Mouse (Mus musculus): ENCODE results near the gene Krtap9-5. TPM values are rescaled to one million over a fixed set of nuclear protein-coding genes. Genes with fewer than 3 reads are reported as not detected.
A peak's percentile ranks its signal among the peaks of the same experiment; 100 is the strongest.

Krtap9-5 gene
- polyA plus RNA-seq, 1 experiment from 2014 or later = not detected

DNA sequence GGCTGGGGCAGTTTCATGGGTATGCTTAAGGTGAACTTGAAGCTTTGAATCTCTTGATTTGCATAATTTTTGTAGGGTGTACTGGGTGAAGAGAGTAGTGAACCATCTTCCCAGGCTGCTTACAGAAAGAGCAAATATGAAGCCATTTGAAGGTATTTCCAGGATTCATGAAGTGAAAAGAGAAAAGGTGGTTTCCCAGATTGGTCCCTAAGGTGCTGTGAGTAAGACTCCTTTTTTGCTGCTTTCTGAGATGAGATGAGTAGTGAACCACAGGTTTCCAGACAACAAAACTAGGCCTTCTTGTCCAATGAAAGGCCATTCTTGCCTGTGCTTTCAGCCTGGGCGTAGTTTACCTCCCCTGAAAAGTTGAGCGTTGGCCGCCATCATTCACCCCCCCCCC is 40.3 kb downstream of the Krtap9-5 start:
- H3K4me1 ChIP-seq = peaks cover 16% of the 10 kb centered on the region
- H3K4me3 ChIP-seq = no peak overlapping the region
- H3K9ac ChIP-seq (replicated peaks) = no peak overlapping the region
- H3K4me2 ChIP-seq (replicated peaks) = no peak overlapping the region
- WGBS = 90% methylated on average over 3 of the region's 3 CpGs
- no peaks in the 10 kb centered on the region for H3K9me3 ChIP-seq
- no peak overlapping the region for H3K27ac ChIP-seq (replicated peaks)
- no peaks in the 10 kb centered on the region for H3K36me3 ChIP-seq
- no peaks in the 10 kb centered on the region; the same call in 1 of the 2 replicates for H3K27me3 ChIP-seq
- no peak for ATAC-seq (replicated peaks)

DNA sequence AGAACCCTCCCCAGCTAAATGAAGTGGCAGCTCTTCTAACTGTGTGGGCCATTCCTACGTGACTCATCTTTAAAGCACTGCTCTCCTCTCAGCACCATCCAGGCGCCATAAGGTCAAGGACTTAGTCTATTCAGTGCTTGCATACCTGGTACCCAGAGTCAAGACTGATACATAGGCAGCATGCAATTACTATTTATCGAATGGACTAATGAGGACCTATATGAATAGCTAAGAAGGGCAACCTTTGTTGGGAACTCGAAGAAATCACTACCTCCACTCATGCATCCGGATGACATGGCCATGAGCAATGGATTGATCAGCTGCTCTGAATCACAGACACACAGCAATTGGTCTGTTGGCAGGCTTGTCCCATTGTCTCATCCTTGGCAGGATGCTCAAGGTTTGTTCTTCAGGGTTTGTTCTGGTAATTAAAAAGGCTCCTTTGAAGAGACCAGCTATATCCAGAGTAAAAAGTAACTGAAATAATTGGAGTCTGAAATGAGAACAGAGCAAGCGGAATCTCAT is 41.7 kb downstream of the Krtap9-5 start:
- Histone ChIP-seq H3K9ac (replicated peaks) (no peak overlapping the region), H3K27ac (replicated peaks) (no peak overlapping the region), H3K36me3 (no peaks in the 10 kb centered on the region), H3K27me3 (no peaks in the 10 kb centered on the region; the same call in 1 of the 2 replicates), H3K4me2 (replicated peaks) (no peak overlapping the region), H3K4me1 (peaks cover 18% of the 10 kb centered on the region), H3K9me3 (no peaks in the 10 kb centered on the region), H3K4me3 (no peak overlapping the region)
- WGBS = 76% methylated on average over 6 of the region's 6 CpGs
- ATAC-seq (replicated peaks) = no peak

DNA sequence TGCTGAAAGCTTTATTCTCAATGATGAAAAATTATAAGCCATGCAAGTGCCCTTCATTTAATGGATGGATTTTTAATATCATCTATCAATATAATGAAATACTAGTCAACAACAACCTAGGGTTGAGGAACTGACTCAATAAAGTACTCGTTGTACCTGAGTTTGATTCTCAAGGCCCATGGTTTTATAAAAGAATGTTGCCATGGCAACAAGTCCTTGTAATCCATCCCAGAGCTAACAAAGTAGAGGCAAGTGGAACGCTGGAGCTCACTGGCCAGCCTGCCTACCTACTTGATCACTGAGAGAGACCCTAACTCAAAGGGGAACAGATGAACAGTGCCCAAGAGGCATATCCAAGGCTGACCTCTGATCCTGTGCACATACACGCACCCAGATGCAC is 42.3 kb downstream of the Krtap9-5 start:
- Histone ChIP-seq H3K27ac (replicated peaks) (no peak overlapping the region), H3K9me3 (no peaks in the 10 kb centered on the region), H3K4me3 (no peak overlapping the region), H3K36me3 (no peaks in the 10 kb centered on the region), H3K4me2 (replicated peaks) (no peak overlapping the region), H3K4me1 (peaks cover 12% of the 10 kb centered on the region; the same call in 1 of the 2 replicates), H3K9ac (replicated peaks) (no peak overlapping the region), H3K27me3 (no peaks in the 10 kb centered on the region; the same call in 1 of the 2 replicates)
- WGBS = 59% methylated on average over 3 of the region's 3 CpGs
- ATAC-seq (replicated peaks) = no peak

DNA sequence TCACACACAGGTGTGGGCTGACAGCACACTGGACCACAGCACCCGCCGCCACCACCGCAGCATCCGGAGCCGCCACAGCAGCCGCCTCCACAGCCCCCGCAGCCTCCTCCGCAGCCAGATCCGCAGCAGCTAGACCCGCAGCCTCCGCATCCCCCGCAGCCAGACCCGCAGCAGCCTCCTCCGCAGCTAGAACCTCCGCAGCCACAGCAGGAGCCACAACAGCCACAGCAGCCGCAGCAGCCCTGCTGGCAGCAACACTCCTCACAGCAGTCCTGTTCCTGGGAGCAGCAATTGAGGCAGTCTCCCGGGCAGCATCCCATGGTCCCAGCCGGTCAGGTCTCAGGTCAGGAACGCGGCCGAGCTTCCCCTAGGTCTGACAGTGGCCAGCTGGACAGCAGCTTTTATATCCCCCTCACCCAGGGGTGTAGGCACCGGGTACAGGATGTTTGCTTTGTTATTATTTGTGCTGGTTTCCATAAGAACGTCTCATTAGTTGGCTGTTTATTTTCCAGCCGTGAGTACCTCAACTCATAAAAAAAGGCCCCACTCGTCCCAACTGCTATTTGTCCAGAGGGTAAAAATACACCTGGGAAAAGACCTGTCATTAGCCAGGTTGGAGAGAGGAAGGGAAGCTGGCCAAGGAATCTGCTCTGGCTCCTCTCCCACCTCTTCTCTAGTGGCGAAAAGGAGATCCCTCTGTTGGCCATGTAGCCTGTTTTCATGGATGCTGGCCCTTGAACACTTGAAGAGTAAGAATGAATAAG is 45.5 kb downstream of the Krtap9-5 start, which contains the start of gene Krtap17-1:
Krtap17-1 (minus strand) TSS at position 375 of the 764 bp plus-strand sequence.
- Histone ChIP-seq H3K27me3 (no peaks in the 10 kb centered on the region), H3K4me1 (0 out of 2 replicates have a peak, but pooled peaks cover 5% of the 10 kb centered on the region), H3K9ac (replicated peaks) (no peak within 1 kb of the TSS), H3K27ac (replicated peaks) (no peak within 1 kb of the TSS), H3K4me3 (peak within 1 kb of the TSS; percentile 14), H3K36me3 (no peaks in the 10 kb centered on the region), H3K4me2 (replicated peaks) (peak within 1 kb of the TSS; percentile 32), H3K9me3 (no peaks in the 10 kb centered on the region)
- 25% methylated on average over 24 of the region's 26 CpGs for WGBS
- no peak for ATAC-seq (replicated peaks)

DNA sequence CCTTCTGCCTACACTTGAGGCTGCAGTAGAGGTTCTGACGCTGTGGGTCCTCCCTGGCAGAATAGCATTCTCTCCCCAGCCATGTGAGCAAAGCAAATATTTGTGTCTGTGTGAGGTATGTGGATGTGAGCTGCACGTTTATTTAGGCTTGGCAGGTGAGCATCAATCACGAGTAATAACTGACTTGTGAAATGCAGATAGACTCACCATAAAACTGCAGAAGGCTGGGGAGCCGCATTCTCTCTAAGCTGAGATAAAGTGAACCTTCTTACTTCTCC is 46.0 kb downstream of the Krtap9-5 start:
- no peaks in the 10 kb centered on the region for H3K9me3 ChIP-seq
- ATAC-seq (replicated peaks) = no peak
- H3K4me3 ChIP-seq = no peak overlapping the region
- H3K9ac ChIP-seq (replicated peaks) = no peak overlapping the region
- no peak overlapping the region for H3K4me2 ChIP-seq (replicated peaks)
- H3K4me1 ChIP-seq = 0 out of 2 replicates have a peak, but pooled peaks cover 5% of the 10 kb centered on the region
- no peak overlapping the region for H3K27ac ChIP-seq (replicated peaks)
- no peaks in the 10 kb centered on the region for H3K36me3 ChIP-seq
- WGBS = 80% methylated on average over 4 of the region's 4 CpGs
- no peaks in the 10 kb centered on the region for H3K27me3 ChIP-seq

DNA sequence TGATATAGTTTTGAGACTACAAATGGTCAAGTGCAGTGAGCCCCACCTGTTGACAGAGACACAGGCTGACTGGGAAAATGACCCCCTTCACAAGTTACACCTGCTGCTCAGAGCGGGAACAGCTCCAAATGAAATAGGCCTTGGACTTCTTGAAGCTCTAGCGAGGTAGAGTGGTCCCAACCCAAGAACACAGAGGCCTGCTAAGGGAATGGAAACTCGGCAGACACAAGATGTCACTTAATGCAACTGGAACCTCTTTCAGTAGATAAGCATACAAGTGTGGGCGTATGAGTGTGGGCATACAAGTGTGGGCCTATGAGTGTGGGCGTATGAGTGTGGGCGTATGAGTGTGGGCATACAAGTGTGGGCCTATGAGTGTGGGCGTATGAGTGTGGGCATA is 50.8 kb downstream of the Krtap9-5 start:
- no peaks in the 10 kb centered on the region for H3K9me3 ChIP-seq
- WGBS = 97% methylated on average over 7 of the region's 7 CpGs
- no peak overlapping the region for H3K4me3 ChIP-seq
- no peak overlapping the region for H3K9ac ChIP-seq (replicated peaks)
- no peaks in the 10 kb centered on the region for H3K4me1 ChIP-seq
- no peak for ATAC-seq (replicated peaks)
- H3K27me3 ChIP-seq = no peaks in the 10 kb centered on the region
- no peak overlapping the region for H3K27ac ChIP-seq (replicated peaks)
- H3K4me2 ChIP-seq (replicated peaks) = no peak overlapping the region
- H3K36me3 ChIP-seq = no peaks in the 10 kb centered on the region

Other genes with a start within 250 kb of the Krtap9-5 start
- gene Gm14180, start 214.2 kb upstream of the Krtap9-5 start, polyA plus RNA-seq (2015; fragmentation: Nextera tagmentation; extraction: Ambion mirVana) = not detected in 2 replicates
- not detected in 2 replicates for gene Gm11595, start 175.6 kb upstream of the Krtap9-5 start, polyA plus RNA-seq (2015; fragmentation: Nextera tagmentation; extraction: Ambion mirVana)
- not detected in 2 replicates for gene Krtap4-8, start 167.8 kb upstream of the Krtap9-5 start, polyA plus RNA-seq (2015; fragmentation: Nextera tagmentation; extraction: Ambion mirVana)
- not detected in 2 replicates for gene Krtap4-9, start 163.3 kb upstream of the Krtap9-5 start, polyA plus RNA-seq (2015; fragmentation: Nextera tagmentation; extraction: Ambion mirVana)
- gene Gm11596, start 155.0 kb upstream of the Krtap9-5 start, polyA plus RNA-seq (2015; fragmentation: Nextera tagmentation; extraction: Ambion mirVana) = not detected in 2 replicates
- gene Gm11569, start 149.5 kb upstream of the Krtap9-5 start, polyA plus RNA-seq (2015; fragmentation: Nextera tagmentation; extraction: Ambion mirVana) = not detected in 2 replicates
- gene Gm11554, start 144.0 kb upstream of the Krtap9-5 start, polyA plus RNA-seq (2015; fragmentation: Nextera tagmentation; extraction: Ambion mirVana) = not detected in 2 replicates
- gene Krtap4-13, start 138.6 kb upstream of the Krtap9-5 start, polyA plus RNA-seq (2015; fragmentation: Nextera tagmentation; extraction: Ambion mirVana) = not detected in 2 replicates
- not detected in 2 replicates for gene Gm11564, start 132.8 kb upstream of the Krtap9-5 start, polyA plus RNA-seq (2015; fragmentation: Nextera tagmentation; extraction: Ambion mirVana)
- not detected in 2 replicates for gene 2300003K06Rik, start 110.4 kb upstream of the Krtap9-5 start, polyA plus RNA-seq (2015; fragmentation: Nextera tagmentation; extraction: Ambion mirVana)
- not detected in 2 replicates for gene Krtap4-16, start 96.9 kb upstream of the Krtap9-5 start, polyA plus RNA-seq (2015; fragmentation: Nextera tagmentation; extraction: Ambion mirVana)
- not detected in 2 replicates for gene Gm11568, start 90.6 kb upstream of the Krtap9-5 start, polyA plus RNA-seq (2015; fragmentation: Nextera tagmentation; extraction: Ambion mirVana)
- not detected in 2 replicates for gene Gm11559, start 84.0 kb upstream of the Krtap9-5 start, polyA plus RNA-seq (2015; fragmentation: Nextera tagmentation; extraction: Ambion mirVana)
- gene Krtap9-1, start 75.1 kb upstream of the Krtap9-5 start, polyA plus RNA-seq (2015; fragmentation: Nextera tagmentation; extraction: Ambion mirVana) = not detected in 2 replicates
- not detected in 2 replicates for gene Gm11567, start 69.3 kb upstream of the Krtap9-5 start, polyA plus RNA-seq (2015; fragmentation: Nextera tagmentation; extraction: Ambion mirVana)
- not detected in 2 replicates for gene Krtap31-1, start 40.6 kb upstream of the Krtap9-5 start, polyA plus RNA-seq (2015; fragmentation: Nextera tagmentation; extraction: Ambion mirVana)
- gene Gm11565, start 33.7 kb upstream of the Krtap9-5 start, polyA plus RNA-seq (2015; fragmentation: Nextera tagmentation; extraction: Ambion mirVana) = not detected in 2 replicates
- gene Krtap31-2, start 12.2 kb upstream of the Krtap9-5 start, polyA plus RNA-seq (2015; fragmentation: Nextera tagmentation; extraction: Ambion mirVana) = not detected in 2 replicates
- gene Krtap29-1, start 30.6 kb downstream of the Krtap9-5 start, polyA plus RNA-seq (2015; fragmentation: Nextera tagmentation; extraction: Ambion mirVana) = not detected in 2 replicates
- not detected in 2 replicates for gene Krtap16-1, start 38.1 kb downstream of the Krtap9-5 start, polyA plus RNA-seq (2015; fragmentation: Nextera tagmentation; extraction: Ambion mirVana)
- not detected in 2 replicates for gene Krtap17-1, start 45.5 kb downstream of the Krtap9-5 start, polyA plus RNA-seq (2015; fragmentation: Nextera tagmentation; extraction: Ambion mirVana)
- gene Krt33a, start 67.7 kb downstream of the Krtap9-5 start, polyA plus RNA-seq (2015; fragmentation: Nextera tagmentation; extraction: Ambion mirVana) = not detected in 2 replicates
- not detected in 2 replicates for gene Krt33b, start 81.4 kb downstream of the Krtap9-5 start, polyA plus RNA-seq (2015; fragmentation: Nextera tagmentation; extraction: Ambion mirVana)
- not detected in 2 replicates for gene Krt34, start 93.1 kb downstream of the Krtap9-5 start, polyA plus RNA-seq (2015; fragmentation: Nextera tagmentation; extraction: Ambion mirVana)
- gene Krt31, start 102.1 kb downstream of the Krtap9-5 start, polyA plus RNA-seq (2015; fragmentation: Nextera tagmentation; extraction: Ambion mirVana) = not detected in 2 replicates
- not detected in 2 replicates for gene Krt32, start 139.8 kb downstream of the Krtap9-5 start, polyA plus RNA-seq (2015; fragmentation: Nextera tagmentation; extraction: Ambion mirVana)
- not detected in 2 replicates for gene Krt35, start 147.8 kb downstream of the Krtap9-5 start, polyA plus RNA-seq (2015; fragmentation: Nextera tagmentation; extraction: Ambion mirVana)
- not detected in 2 replicates for gene Krt36, start 157.2 kb downstream of the Krtap9-5 start, polyA plus RNA-seq (2015; fragmentation: Nextera tagmentation; extraction: Ambion mirVana)
- gene Krt13, start 173.1 kb downstream of the Krtap9-5 start, polyA plus RNA-seq (2015; fragmentation: Nextera tagmentation; extraction: Ambion mirVana) = not detected in 2 replicates
- gene Krt15, start 187.5 kb downstream of the Krtap9-5 start, polyA plus RNA-seq (2015; fragmentation: Nextera tagmentation; extraction: Ambion mirVana) = 0.60 TPM in 1 of 2 replicates, not detected in the other
- gene Krt19, start 200.2 kb downstream of the Krtap9-5 start, polyA plus RNA-seq (2015; fragmentation: Nextera tagmentation; extraction: Ambion mirVana) = 0.32 and 3.8 TPM in 2 replicates
- gene Krt9, start 244.8 kb downstream of the Krtap9-5 start, polyA plus RNA-seq (2015; fragmentation: Nextera tagmentation; extraction: Ambion mirVana) = not detected in 2 replicates

Data from forebrain, embryonic 15.5 days (tissue).